Mouse (Mus musculus): Measurements from ENCODE around the gene Adamts3. TPM values are rescaled to one million over a fixed set of nuclear protein-coding genes. Genes with fewer than 3 reads are reported as not detected.

The Adamts3 gene
- total RNA-seq (2021): 10 to 100 TPM; 10.4 to 12.7 TPM

- DNase-seq: peak; percentile 66
Observed at GRCm38 (mm10) chr5:89883051-89883907, at the start of gene Adamts3. Adamts3 (minus strand) TSS chr5:89883334.

- no peak for DNase-seq
Observed at GRCm38 (mm10) chr5:89931511-89931910, 48.4 kb upstream of the Adamts3 start.

- no peak for DNase-seq
Observed at GRCm38 (mm10) chr5:89912359-89912758, 29.2 kb upstream of the Adamts3 start.

- DNase-seq: no peak
Observed at GRCm38 (mm10) chr5:89911950-89912349, 28.8 kb upstream of the Adamts3 start.

GRCm38 (mm10) chr5:89911508-89911907, 28.4 kb upstream of the Adamts3 start:
- DNase-seq: no peak

- no peak for DNase-seq
Observed at GRCm38 (mm10) chr5:89906884-89907431, 23.8 kb upstream of the Adamts3 start.

GRCm38 (mm10) chr5:89901026-89901425, 17.9 kb upstream of the Adamts3 start:
- DNase-seq: no peak

- peak; percentile 89 for DNase-seq
Observed at GRCm38 (mm10) chr5:89897495-89897894, 14.4 kb upstream of the Adamts3 start.

GRCm38 (mm10) chr5:89895520-89895919, 12.4 kb upstream of the Adamts3 start:
- DNase-seq: no peak

GRCm38 (mm10) chr5:89884991-89885390, 1.9 kb upstream of the Adamts3 start:
- DNase-seq: no peak

- no peak for DNase-seq
Observed at GRCm38 (mm10) chr5:89883908-89884204, 722 bp upstream of the Adamts3 start.

- DNase-seq: peak; percentile 79
Observed at GRCm38 (mm10) chr5:89882091-89882734, 921 bp downstream of the Adamts3 start.

- no peak for DNase-seq
Observed at GRCm38 (mm10) chr5:89881425-89881824, 1.7 kb downstream of the Adamts3 start.

- DNase-seq: no peak
Observed at GRCm38 (mm10) chr5:89878866-89879392, 4.2 kb downstream of the Adamts3 start.

GRCm38 (mm10) chr5:89872661-89873060, 10.5 kb downstream of the Adamts3 start:
- no peak for DNase-seq

- DNase-seq: no peak
Observed at GRCm38 (mm10) chr5:89859603-89860002, 23.5 kb downstream of the Adamts3 start.

GRCm38 (mm10) chr5:89858837-89859236, 24.3 kb downstream of the Adamts3 start:
- DNase-seq: no peak

- no peak for DNase-seq
Observed at GRCm38 (mm10) chr5:89846551-89846950, 36.6 kb downstream of the Adamts3 start.

GRCm38 (mm10) chr5:89844354-89844753, 38.8 kb downstream of the Adamts3 start:
- DNase-seq: peak; percentile 89

- no peak for DNase-seq
Observed at GRCm38 (mm10) chr5:89843478-89843877, 39.7 kb downstream of the Adamts3 start.

GRCm38 (mm10) chr5:89839627-89840026, 43.5 kb downstream of the Adamts3 start:
- DNase-seq: peak; percentile 71

GRCm38 (mm10) chr5:89821175-89821574, 62.0 kb downstream of the Adamts3 start:
- no peak for DNase-seq

GRCm38 (mm10) chr5:89819531-89819930, 63.6 kb downstream of the Adamts3 start:
- peak; percentile 36 for DNase-seq
